Mouse (Mus musculus): ENCODE data around the gene Pign.

Gene Pign

GRCm38 (mm10) chr1:105663171-105663961 is at the start of gene Pign, which contains the start of gene Relch:
Pign (minus strand) TSS chr1:105663677.
Relch (plus strand) TSS chr1:105663861.
- DNase-seq (ENCODE audit: low read depth, low spot score) = peak; percentile 98

GRCm38 (mm10) chr1:105712822-105713221 is 49.3 kb upstream of the Pign start:
- DNase-seq (ENCODE audit: low read depth, low spot score) = no peak

- peak; percentile 8 for DNase-seq (ENCODE audit: low read depth, low spot score)
These were observed 47.8 kb upstream of the Pign start for GRCm38 (mm10) chr1:105711227-105711626.

GRCm38 (mm10) chr1:105709415-105709814 is 45.9 kb upstream of the Pign start:
- no peak for DNase-seq (ENCODE audit: low read depth, low spot score)

GRCm38 (mm10) chr1:105700984-105701530 is 37.6 kb upstream of the Pign start:
- DNase-seq (ENCODE audit: low read depth, low spot score) = no peak

- no peak for DNase-seq (ENCODE audit: low read depth, low spot score)
These were observed 32.1 kb upstream of the Pign start for GRCm38 (mm10) chr1:105695581-105695980.

- no peak for DNase-seq (ENCODE audit: low read depth, low spot score)
These were observed 22.0 kb upstream of the Pign start for GRCm38 (mm10) chr1:105685501-105685900.

GRCm38 (mm10) chr1:105680587-105680986 is 17.1 kb upstream of the Pign start:
- no peak for DNase-seq (ENCODE audit: low read depth, low spot score)

- DNase-seq (ENCODE audit: low read depth, low spot score) = no peak
These were observed 11.3 kb upstream of the Pign start for GRCm38 (mm10) chr1:105674763-105675162.

GRCm38 (mm10) chr1:105669700-105670099 is 6.2 kb upstream of the Pign start:
- DNase-seq (ENCODE audit: low read depth, low spot score) = no peak

GRCm38 (mm10) chr1:105663962-105664812 is 710 bp upstream of the Pign start:
- DNase-seq (ENCODE audit: low read depth, low spot score) = no peak

- DNase-seq (ENCODE audit: low read depth, low spot score) = no peak
These were observed 682 bp downstream of the Pign start for GRCm38 (mm10) chr1:105662820-105663170.

- DNase-seq (ENCODE audit: low read depth, low spot score) = peak; percentile 63
These were observed 3.5 kb downstream of the Pign start for GRCm38 (mm10) chr1:105660015-105660414.

- DNase-seq (ENCODE audit: low read depth, low spot score) = no peak
These were observed 9.5 kb downstream of the Pign start for GRCm38 (mm10) chr1:105653981-105654380.

- DNase-seq (ENCODE audit: low read depth, low spot score) = no peak
These were observed 12.8 kb downstream of the Pign start for GRCm38 (mm10) chr1:105650650-105651049.

- DNase-seq (ENCODE audit: low read depth, low spot score) = no peak
These were observed 19.4 kb downstream of the Pign start for GRCm38 (mm10) chr1:105644093-105644492.

GRCm38 (mm10) chr1:105630481-105630880 is 33.0 kb downstream of the Pign start:
- DNase-seq (ENCODE audit: low read depth, low spot score) = peak; percentile 42

GRCm38 (mm10) chr1:105589673-105590072 is 73.8 kb downstream of the Pign start:
- DNase-seq (ENCODE audit: low read depth, low spot score) = no peak

- DNase-seq (ENCODE audit: low read depth, low spot score) = no peak
These were observed 74.8 kb downstream of the Pign start for GRCm38 (mm10) chr1:105588697-105589096.

- no peak for DNase-seq (ENCODE audit: low read depth, low spot score)
These were observed 80.7 kb downstream of the Pign start for GRCm38 (mm10) chr1:105582800-105583199.

- DNase-seq (ENCODE audit: low read depth, low spot score) = no peak
These were observed 82.6 kb downstream of the Pign start for GRCm38 (mm10) chr1:105580909-105581308.

GRCm38 (mm10) chr1:105566051-105566450 is 97.4 kb downstream of the Pign start:
- DNase-seq (ENCODE audit: low read depth, low spot score) = no peak

Data from forelimb bud, embryonic 11.5 days (tissue).